Mouse (Mus musculus): Measurements from ENCODE around the gene Ppp1ca. TPM values are rescaled to one million over a fixed set of nuclear protein-coding genes. Genes with fewer than 3 reads are reported as not detected.

Gene Ppp1ca
- total RNA-seq, 2 experiments from 2014 or later: 266 to 269 TPM

- DNase-seq: no peak
- intact Hi-C loops (cut with DNase I; ENCODE audit: low total_unique reads): no loop called here
These were observed 38.6 kb upstream of the Ppp1ca start, which contains the start of gene Ptprcap for GRCm38 (mm10) chr19:4153232-4153654. Gene Ptprcap, plus strand, starts transcription at chr19:4153604.

DNA sequence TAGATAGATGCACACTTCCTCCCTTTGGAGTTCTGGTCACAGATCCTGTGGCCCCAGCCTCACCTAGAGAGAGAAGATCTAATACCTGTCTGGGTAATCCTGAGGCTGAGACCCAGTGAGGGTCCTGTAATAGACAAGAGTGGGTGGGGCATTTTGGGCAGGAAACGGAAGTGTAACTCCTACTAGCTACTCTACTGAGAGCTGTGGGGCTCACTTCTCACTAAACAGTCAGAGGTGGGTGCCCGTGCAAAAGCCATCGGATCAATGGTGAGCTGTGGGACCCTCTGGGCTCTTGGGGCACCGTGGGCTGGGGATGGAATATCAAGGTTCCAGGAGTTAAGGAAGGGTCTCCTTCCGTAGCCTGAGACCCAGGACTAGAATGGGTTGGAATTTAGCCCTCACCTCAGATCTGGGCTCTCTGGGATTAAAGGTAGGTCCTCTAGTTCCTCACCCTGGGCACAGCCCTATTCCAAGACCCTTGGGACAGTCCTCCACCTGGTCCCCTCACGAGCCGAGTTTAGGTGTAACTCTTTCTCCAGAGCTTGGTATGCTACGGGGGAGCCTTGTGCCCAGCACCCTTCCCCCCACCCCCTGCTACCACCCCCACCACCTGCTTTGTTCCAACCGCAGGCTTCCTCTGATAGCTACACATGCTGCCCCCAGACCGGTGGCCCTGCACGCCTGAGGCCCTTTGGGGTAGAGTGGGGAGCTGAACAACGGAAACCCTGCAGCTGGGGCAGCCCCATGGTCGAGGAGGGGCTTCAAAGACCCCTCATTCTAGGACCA is 37.2 kb upstream of the Ppp1ca start:
- no peak for DNase-seq
- intact Hi-C loops (cut with DNase I; ENCODE audit: low total_unique reads): no loop called here

- intact Hi-C loops (cut with DNase I; ENCODE audit: low total_unique reads): no loop called here
- DNase-seq: no peak
These were observed 36.4 kb upstream of the Ppp1ca start for GRCm38 (mm10) chr19:4155223-4156072.

DNA sequence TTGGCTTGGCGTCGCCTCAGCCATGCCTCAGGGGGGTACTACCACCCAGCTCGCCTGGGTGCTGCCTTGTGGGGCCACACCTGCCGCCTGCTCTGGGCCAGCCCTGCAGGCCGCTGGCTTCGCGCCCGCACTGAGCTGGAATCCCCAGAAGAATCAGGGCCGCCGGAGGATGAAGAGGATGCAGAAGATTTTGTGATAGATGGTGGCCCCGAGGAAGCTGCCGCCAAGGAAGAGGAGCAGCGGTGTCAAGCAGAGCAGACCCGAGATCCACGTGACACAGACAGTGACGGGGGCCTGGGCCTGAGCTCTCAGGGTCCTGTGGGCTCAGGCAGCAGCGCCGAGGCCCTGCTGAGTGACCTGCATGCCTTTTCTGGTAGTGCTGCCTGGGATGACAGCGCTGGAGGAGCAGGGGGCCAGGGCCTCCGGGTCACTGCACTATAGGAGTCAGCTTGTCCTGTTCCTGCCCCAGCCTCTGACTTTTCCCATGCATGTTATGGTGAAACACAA is 35.7 kb upstream of the Ppp1ca start:
- intact Hi-C loops (cut with DNase I; ENCODE audit: low total_unique reads): no loop called here
- no peak for DNase-seq

DNA sequence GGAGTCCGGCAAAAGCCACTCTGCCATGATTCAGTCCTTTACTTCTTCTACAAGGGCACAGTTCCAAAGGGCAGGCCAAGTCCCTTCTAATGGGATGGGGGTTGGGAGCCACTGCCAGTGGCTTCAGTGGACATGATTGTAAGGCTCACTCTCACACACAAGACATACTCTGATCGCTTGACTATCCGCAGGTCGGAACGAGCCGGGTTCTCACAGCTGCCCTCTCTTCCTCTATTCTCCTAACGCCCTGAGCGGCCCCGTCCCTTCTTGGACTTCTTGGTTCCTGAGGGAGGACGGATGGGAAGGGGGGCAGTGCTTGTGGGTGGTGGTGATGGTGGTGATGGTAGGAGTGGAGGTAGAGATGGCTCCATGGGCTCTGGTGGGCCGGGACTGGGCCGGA is 35.1 kb upstream of the Ppp1ca start:
- intact Hi-C loops (cut with DNase I; ENCODE audit: low total_unique reads): no loop called here

DNA sequence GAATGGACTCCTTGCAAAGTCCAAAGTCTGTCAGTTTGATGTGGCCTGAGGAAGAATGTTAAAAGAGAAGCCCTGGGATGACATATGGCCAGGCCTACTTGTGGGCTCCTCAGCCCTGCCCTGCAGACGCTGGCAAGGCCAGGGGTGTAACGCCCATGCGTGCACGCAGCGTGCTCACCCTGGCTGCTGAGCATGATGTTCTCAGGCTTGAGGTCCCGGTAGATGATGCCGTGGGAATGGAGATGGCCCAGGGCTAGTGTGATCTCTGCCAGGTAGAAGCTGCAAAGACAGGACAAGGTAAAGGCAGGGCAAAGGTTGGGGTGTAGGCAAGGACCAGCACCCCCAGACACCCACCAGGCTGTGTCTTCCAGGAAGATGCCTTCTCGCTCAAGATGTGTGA is 32.8 kb upstream of the Ppp1ca start:
- intact Hi-C loops (cut with DNase I; ENCODE audit: low total_unique reads): no loop called here
- DNase-seq: no peak

More for the DNA sequence above, 35.1 kb upstream of the Ppp1ca start:
- DNase-seq: no peak

GRCm38 (mm10) chr19:4162646-4163542 is 29.0 kb upstream of the Ppp1ca start, which contains the start of gene Rps6kb2:
Gene Rps6kb2, minus strand, starts transcription at chr19:4163354.
- intact Hi-C loops (cut with DNase I; ENCODE audit: low total_unique reads): no loop called here
- peak; percentile 95 for DNase-seq

GRCm38 (mm10) chr19:4163543-4163887 is 28.4 kb upstream of the Ppp1ca start:
- DNase-seq: no peak
- intact Hi-C loops (cut with DNase I; ENCODE audit: low total_unique reads): no loop called here

- intact Hi-C loops (cut with DNase I; ENCODE audit: low total_unique reads): no loop called here
These were observed 27.8 kb upstream of the Ppp1ca start for GRCm38 (mm10) chr19:4164100-4164499.

GRCm38 (mm10) chr19:4164721-4165120 is 27.1 kb upstream of the Ppp1ca start:
- intact Hi-C loops (cut with DNase I; ENCODE audit: low total_unique reads): no loop called here
- DNase-seq: no peak

More at GRCm38 (mm10) chr19:4164100-4164499, 27.8 kb upstream of the Ppp1ca start:
- DNase-seq: no peak

DNA sequence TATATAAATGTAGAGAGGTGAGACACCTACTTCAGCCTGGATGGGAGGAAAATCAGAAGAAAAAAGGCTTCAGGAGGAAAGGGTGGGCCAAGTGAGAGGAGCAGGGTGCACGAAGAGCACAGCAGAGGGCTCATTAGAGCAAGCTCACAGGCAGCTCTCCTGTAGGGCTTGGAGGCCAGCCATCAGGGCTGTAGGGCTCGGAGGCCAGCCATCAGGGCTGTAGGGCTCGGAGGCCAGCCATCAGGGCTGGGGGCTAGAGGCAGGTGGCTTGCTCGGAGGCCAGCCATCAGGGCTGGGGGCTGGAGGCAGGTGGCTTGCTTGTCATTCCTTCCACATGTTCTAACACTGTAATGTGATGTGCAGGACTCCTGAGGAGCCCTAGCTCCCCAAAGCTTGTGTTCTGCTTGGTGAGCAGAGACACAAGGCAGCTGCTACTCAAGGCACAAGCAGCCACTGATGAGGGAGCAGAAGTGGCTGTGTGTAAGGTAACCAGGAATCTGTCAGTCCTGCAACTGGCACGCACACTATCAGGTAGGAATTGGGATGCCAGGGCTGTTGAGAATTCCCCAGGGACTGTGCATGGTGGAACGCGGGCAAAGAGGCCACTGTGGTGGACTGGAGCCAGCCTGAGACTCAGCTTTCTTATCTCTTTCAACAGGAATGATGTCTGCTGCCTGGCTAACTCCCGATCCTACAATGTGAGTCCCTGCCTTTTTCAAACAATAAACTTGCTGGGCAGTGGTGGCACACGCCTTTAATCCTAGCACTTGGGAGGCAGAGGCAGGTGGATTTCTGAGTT is 25.0 kb upstream of the Ppp1ca start:
- no peak for DNase-seq

GRCm38 (mm10) chr19:4169378-4169784 is 22.5 kb upstream of the Ppp1ca start:
- intact Hi-C loops (cut with DNase I; ENCODE audit: low total_unique reads): no loop called here

More for the DNA sequence above, 25.0 kb upstream of the Ppp1ca start:
- intact Hi-C loops (cut with DNase I; ENCODE audit: low total_unique reads): no loop called here

GRCm38 (mm10) chr19:4169810-4170209 is 22.1 kb upstream of the Ppp1ca start:
- intact Hi-C loops (cut with DNase I; ENCODE audit: low total_unique reads): no loop called here
- no peak for DNase-seq

More at GRCm38 (mm10) chr19:4169378-4169784, 22.5 kb upstream of the Ppp1ca start:
- peak; percentile 99 for DNase-seq

- intact Hi-C loops (cut with DNase I; ENCODE audit: low total_unique reads): no loop called here
- no peak for DNase-seq
These were observed 21.0 kb upstream of the Ppp1ca start for GRCm38 (mm10) chr19:4170723-4171392.

GRCm38 (mm10) chr19:4171393-4172290 is 20.2 kb upstream of the Ppp1ca start:
- peak; percentile 71 for DNase-seq
- intact Hi-C loops (cut with DNase I; ENCODE audit: low total_unique reads): no loop called here

DNA sequence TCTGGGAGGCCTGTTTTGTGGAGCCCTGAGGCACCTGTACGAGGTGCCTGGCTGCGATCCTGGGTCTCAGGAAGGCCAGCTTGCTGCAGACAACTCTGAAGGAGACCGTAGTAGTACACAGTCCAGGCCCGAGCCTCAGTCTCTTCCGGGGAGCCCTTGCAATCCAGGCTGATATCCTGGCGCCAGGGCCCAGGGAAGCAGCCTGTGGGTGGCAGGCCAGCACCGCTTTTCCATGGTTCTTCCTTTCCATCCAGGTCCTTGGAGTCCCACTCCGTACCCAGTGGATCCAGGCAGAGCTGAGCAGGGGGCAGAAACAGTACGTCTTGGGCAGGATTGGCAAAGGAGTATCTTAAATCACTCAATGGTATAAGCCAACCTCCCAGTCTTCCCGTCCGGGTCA is 18.9 kb upstream of the Ppp1ca start:
- intact Hi-C loops (cut with DNase I; ENCODE audit: low total_unique reads): no loop called here
- DNase-seq: no peak

DNA sequence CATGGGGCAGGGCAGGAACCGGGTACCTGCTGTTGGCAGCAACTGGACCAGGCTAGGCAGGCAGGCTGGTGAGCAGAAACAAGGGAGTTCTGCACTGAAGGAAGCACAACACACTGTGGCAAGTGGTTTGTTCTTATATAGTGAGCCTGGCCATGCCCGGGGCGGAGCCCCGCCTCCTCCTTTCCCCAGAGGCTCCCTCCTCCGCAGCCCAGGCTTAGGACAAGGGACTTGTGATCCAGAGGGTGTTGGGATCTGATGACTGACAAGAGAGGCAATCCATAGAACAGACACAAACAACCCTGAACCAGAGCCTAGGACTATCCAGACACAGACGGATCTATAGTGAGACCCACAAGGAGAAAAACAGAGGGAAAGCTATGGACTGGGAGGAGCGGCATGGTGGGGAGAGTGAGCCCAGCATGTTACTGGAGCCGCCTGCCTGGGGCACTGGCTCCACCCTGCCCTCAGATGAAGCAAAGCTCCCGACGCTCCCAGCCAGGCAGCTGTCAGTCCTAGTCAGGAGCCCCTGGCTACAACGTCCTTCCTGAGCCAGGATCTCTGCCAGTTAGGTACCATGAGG is 16.4 kb upstream of the Ppp1ca start, which contains the start of gene Carns1:
TSS of gene Carns1 (minus strand) at position 112 of the 580 bp plus-strand sequence.
- DNase-seq: peak; percentile 65
- intact Hi-C loops (cut with DNase I; ENCODE audit: low total_unique reads): no loop called here
